Mouse (Mus musculus): ENCODE data around the gene Ablim2.

Gene Ablim2

GRCm38 (mm10) chr5:35757639-35758001 lies at the start of gene Ablim2:
Gene Ablim2 (plus strand): TSS chr5:35757880.
- peak; percentile 44 for DNase-seq (ENCODE audit: low read depth)

DNA sequence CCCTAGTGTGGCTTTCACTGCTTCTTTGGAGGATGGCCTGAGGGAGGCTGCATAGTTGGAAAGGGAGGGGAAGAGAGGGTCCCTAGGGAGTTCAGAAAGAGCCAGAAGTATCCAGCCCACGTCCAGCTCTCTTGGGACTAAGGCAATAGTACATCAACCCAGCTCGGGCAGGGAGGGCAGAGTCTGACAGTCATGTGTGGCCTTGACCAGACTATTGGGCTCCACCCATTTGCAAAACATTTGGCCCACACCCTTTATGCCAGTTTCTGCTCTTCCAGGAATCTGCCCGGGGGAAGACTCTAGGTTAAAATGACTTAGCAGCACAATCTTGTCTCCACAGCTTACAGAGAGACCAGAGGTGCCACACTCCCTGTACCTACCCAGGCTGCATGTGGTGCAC lies 47.2 kb upstream of the Ablim2 start:
- DNase-seq (ENCODE audit: low read depth), result no peak

GRCm38 (mm10) chr5:35710931-35711330 lies 46.7 kb upstream of the Ablim2 start:
- no peak for DNase-seq (ENCODE audit: low read depth)

- DNase-seq (ENCODE audit: low read depth), result no peak
Measured at GRCm38 (mm10) chr5:35712517-35712916, 45.2 kb upstream of the Ablim2 start.

GRCm38 (mm10) chr5:35713649-35714354 lies 43.9 kb upstream of the Ablim2 start:
- peak; percentile 21 for DNase-seq (ENCODE audit: low read depth)

GRCm38 (mm10) chr5:35717455-35717854 lies 40.2 kb upstream of the Ablim2 start:
- no peak for DNase-seq (ENCODE audit: low read depth)

DNA sequence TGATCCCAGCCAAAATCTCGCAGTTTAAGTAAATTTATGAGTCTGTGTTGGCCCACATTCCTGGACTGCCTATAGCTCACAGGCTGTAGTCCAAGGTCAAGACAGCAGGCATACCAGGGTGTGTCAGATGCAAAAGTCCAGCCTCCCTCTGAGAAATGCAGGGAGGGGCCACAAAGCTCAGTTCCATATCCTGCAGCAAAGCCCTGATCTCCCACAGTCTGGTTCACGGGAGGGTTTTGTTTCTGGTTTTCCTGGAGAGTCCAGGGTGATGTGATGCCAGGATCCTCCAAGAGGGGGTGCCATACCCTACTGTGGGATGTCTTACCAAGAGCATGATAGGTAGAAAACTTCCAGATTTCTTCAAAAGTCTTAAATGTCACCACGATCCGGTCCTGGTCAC lies 39.7 kb upstream of the Ablim2 start:
- DNase-seq (ENCODE audit: low read depth), result no peak

GRCm38 (mm10) chr5:35718817-35719216 lies 38.9 kb upstream of the Ablim2 start:
- DNase-seq (ENCODE audit: low read depth), result no peak

DNA sequence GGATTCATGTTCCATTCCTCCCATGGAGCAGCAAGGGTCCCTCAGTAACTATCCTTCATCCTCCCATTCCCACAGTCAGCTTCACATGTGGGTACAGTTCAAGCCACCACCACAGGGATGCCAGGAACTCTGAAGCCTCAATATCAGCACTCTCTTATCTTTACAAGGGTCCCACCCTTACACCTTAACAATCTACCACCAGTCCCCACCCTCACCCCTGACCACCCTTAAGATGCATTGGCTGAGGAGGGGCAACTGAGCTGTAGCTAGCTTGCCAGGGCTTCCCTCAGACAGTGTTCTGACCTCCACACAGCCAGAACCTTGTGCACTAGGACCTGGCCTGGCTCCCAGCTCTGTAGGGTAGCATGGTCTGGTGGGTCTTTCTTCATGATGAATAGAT lies 38.3 kb upstream of the Ablim2 start:
- no peak for DNase-seq (ENCODE audit: low read depth)

DNA sequence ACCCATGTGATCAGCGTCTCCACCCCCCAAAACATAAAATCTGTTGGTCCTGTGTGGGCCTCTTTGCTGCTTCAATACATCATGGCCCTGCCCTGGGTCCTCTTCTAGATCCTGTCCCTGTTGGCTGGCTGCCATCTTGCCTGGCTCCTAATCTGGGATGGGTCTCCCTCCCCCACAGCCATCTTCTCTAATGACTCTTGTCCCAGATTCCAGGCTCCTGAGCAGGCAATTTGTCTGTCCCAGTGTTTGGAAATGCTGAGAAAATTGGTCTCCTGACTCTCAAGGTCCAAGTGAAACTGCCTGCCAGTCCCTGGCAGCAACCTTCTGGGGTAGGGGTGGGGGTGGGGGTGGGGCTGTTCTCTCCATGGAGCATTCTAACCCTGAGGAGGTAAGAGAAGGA lies 37.8 kb upstream of the Ablim2 start:
- no peak for DNase-seq (ENCODE audit: low read depth)

DNA sequence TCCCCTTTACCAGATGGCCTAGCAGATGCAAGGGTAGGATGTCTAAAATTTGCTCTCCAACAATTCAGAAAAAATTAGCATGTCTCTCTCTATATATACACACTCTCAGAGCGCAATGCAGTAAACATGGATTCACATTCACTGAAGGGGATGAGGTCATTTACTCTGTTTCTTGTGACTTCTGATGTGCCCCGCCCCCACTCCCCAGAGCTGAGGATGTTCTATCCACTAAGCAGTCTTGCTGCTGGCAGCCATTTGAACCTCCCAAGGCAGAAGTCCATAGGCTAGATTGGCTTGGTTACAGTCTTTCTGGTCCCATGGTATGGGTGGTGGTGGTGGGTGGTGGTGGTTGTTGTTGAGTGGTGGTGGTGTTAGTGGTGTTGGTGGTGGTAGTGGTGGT lies 35.7 kb upstream of the Ablim2 start:
- DNase-seq (ENCODE audit: low read depth), result no peak

GRCm38 (mm10) chr5:35722654-35723053 lies 35.0 kb upstream of the Ablim2 start:
- DNase-seq (ENCODE audit: low read depth), result no peak

- no peak for DNase-seq (ENCODE audit: low read depth)
Measured at GRCm38 (mm10) chr5:35723900-35724299, 33.8 kb upstream of the Ablim2 start.

DNA sequence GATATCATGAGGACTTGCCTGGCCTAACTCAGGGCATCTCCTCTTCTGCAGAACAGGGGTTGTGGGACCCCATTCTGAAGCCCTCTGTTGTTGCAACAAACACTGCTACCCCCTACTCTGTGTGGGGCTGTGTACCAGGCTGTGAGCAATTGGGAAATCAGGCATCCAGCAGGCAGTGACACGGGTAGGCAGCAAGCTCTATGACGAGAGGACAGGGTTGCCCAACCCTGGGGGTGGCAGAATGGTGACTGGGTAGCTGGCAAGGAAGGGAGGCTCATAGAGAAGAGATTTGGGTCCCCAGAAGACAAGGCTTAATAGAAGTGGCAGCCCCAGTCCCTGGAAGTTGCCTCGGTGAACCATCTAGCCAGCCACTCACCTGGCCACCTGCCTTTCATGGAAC lies 31.8 kb upstream of the Ablim2 start:
- DNase-seq (ENCODE audit: low read depth), result no peak

- DNase-seq (ENCODE audit: low read depth), result no peak
Measured at GRCm38 (mm10) chr5:35727447-35727846, 30.2 kb upstream of the Ablim2 start.

DNA sequence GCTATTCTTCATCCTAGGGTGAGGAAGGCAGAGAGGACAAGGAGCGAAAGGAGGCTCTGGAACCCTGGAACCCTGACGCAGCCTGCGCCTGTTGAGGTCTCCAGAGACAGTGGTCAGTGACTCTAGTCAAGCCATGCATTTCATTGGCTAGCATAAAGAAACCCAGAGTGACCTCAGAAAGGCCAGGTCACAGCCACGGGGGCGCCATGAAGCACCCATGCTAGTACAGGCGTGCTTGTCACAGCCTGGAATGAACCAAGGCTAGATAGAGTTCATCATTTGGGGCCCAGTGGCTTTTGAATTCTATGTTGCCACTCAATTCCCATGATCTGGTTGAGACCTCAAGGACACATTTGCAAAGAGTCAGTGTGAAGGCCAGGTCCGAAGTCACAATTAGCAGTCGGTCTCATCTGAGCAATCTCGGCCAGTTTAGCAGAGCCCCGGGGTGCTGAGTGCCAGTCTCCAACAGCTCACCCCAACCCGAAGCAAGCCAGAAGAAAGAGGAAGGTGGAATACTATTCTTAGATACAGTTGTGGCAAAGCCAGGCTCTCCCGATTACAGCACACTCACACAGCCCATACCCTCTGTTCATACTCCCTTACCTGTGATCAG lies 29.2 kb upstream of the Ablim2 start:
- no peak for DNase-seq (ENCODE audit: low read depth)

GRCm38 (mm10) chr5:35728957-35729460 lies 28.7 kb upstream of the Ablim2 start:
- DNase-seq (ENCODE audit: low read depth), result no peak

- no peak for DNase-seq (ENCODE audit: low read depth)
Measured at GRCm38 (mm10) chr5:35729844-35730243, 27.8 kb upstream of the Ablim2 start.

- DNase-seq (ENCODE audit: low read depth), result no peak
Measured at GRCm38 (mm10) chr5:35730552-35730951, 27.1 kb upstream of the Ablim2 start.

- DNase-seq (ENCODE audit: low read depth), result no peak
Measured at GRCm38 (mm10) chr5:35731006-35731405, 26.7 kb upstream of the Ablim2 start.

DNA sequence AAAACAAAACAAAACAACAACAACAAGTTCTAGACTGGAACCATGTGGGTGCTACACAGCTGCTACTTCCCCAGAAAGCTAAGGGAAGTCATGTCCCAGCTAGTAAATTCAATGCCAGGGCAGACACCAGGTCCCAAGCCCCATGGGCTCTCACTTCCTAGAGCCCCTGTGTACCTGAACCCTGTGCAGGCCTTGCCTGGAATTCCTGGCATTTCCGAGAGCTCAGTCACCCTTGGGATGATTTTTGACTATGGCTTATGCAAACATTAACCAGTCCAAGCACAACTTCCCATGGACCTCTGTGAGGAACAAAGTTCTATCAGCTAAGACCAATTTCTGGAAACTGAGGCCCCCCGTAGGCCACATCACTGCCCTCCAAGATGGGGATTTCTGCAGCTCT lies 24.2 kb upstream of the Ablim2 start:
- no peak for DNase-seq (ENCODE audit: low read depth)

DNA sequence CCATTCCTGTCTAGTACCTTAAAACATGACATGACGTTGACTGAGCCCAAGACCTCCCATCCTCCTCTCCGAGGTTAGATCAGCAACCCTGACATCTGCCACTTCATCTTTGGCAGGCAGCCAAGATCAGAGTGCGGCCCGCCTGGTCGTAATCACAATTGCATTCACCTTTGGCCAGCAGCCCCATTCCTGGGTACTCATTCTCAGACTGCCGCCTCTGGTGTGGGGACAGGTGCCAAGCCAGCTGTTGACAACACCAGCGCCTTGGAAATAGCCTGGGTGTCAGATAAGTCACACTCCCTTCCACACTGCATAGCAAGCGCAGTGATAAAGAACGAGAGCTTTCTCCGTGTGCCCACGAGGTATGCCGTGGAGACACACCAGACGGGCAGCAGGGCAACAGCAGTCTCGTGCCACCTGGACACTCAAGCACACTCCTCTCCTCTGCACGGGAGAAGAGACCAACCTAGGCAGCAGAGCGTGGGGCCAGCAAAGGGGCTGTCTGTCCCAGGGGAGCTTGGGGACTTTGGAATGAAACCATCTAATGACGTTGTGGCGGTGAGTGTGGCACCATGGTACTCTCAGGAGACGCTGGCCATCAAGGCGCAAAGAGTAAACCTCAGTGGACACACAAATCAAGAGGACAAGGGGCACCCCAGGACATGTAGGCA lies 20.3 kb upstream of the Ablim2 start:
- no peak for DNase-seq (ENCODE audit: low read depth)

GRCm38 (mm10) chr5:35739005-35739404 lies 18.7 kb upstream of the Ablim2 start:
- no peak for DNase-seq (ENCODE audit: low read depth)

All from c-Kit-positive CD71-positive TER-119-negative erythroid progenitor cells, embryonic 14.5 days (primary cell).